Mouse (Mus musculus) cerebellum, adult 18-20 months (tissue): ENCODE measurements around the gene Nkx2-5.
A peak's percentile ranks its signal among the peaks of the same experiment; 100 is the strongest.

Source experiments
- DNase-seq, 2 experiments: peaks; one replicate each; pipeline ENCODE4 v3.0.0; 2021

Gene Nkx2-5

GRCm38 (mm10) chr17:26849746-26850357 is 5.0 kb upstream of the Nkx2-5 start:
- peak in 1 of 2 experiments; percentile 22 for DNase-seq

- DNase-seq: no peak
Measured at GRCm38 (mm10) chr17:26849106-26849745, 4.4 kb upstream of the Nkx2-5 start.

- no peak for DNase-seq
Measured at GRCm38 (mm10) chr17:26848236-26848635, 3.4 kb upstream of the Nkx2-5 start.

GRCm38 (mm10) chr17:26847801-26848200 is 3.0 kb upstream of the Nkx2-5 start:
- no peak for DNase-seq

GRCm38 (mm10) chr17:26846411-26846810 is 1.6 kb upstream of the Nkx2-5 start:
- DNase-seq: no peak

GRCm38 (mm10) chr17:26845149-26846050 is 591 bp upstream of the Nkx2-5 start:
- DNase-seq: no peak

GRCm38 (mm10) chr17:26844371-26844851 is 398 bp downstream of the Nkx2-5 start:
- no peak for DNase-seq

- DNase-seq: no peak
Measured at GRCm38 (mm10) chr17:26843696-26844236, 1.0 kb downstream of the Nkx2-5 start.

- no peak for DNase-seq
Measured at GRCm38 (mm10) chr17:26843229-26843567, 1.6 kb downstream of the Nkx2-5 start.

GRCm38 (mm10) chr17:26842431-26843228 is 2.2 kb downstream of the Nkx2-5 start:
- DNase-seq: no peak

GRCm38 (mm10) chr17:26841981-26842380 is 2.8 kb downstream of the Nkx2-5 start:
- DNase-seq: no peak

- DNase-seq: no peak
Measured at GRCm38 (mm10) chr17:26840922-26841731, 3.7 kb downstream of the Nkx2-5 start.

- DNase-seq: no peak
Measured at GRCm38 (mm10) chr17:26840439-26840780, 4.4 kb downstream of the Nkx2-5 start.

GRCm38 (mm10) chr17:26839718-26840438 is 4.9 kb downstream of the Nkx2-5 start:
- no peak for DNase-seq

GRCm38 (mm10) chr17:26838911-26839717 is 5.7 kb downstream of the Nkx2-5 start:
- DNase-seq: no peak

- no peak for DNase-seq
Measured at GRCm38 (mm10) chr17:26838191-26838910, 6.5 kb downstream of the Nkx2-5 start.

- DNase-seq: no peak
Measured at GRCm38 (mm10) chr17:26837546-26837985, 7.2 kb downstream of the Nkx2-5 start.

- DNase-seq: no peak
Measured at GRCm38 (mm10) chr17:26836786-26837545, 7.8 kb downstream of the Nkx2-5 start.

GRCm38 (mm10) chr17:26836377-26836776 is 8.4 kb downstream of the Nkx2-5 start:
- no peak for DNase-seq
